Mouse (Mus musculus) small intestine, adult 2 months (tissue): Measurements from ENCODE around the gene Gne. TPM values are rescaled to one million over a fixed set of nuclear protein-coding genes. Genes with fewer than 3 reads are reported as not detected.

Experiments
- H3K27ac ChIP-seq: fragments of 200-500 bp; 2 replicates; pipeline ENCODE4 v1.5.1; 2012; ENCODE audit warnings: low read depth, low read length, control low read depth, inconsistent platforms; ENCODE audit not compliant: insufficient read depth
- H3K27me3 ChIP-seq: fragments of 200-500 bp; 2 replicates; pipeline ENCODE4 v1.6.1; 2012; ENCODE audit warnings: mild to moderate bottlenecking, moderate library complexity, low read length, inconsistent platforms; ENCODE audit not compliant: control insufficient read depth, insufficient read depth
- H3K36me3 ChIP-seq: fragments of 200-500 bp; 2 replicates; pipeline ENCODE4 v1.6.1; 2012; ENCODE audit warnings: mild to moderate bottlenecking, low read length, control low read depth, inconsistent platforms; ENCODE audit not compliant: control insufficient read depth, insufficient read depth
- H3K4me1 ChIP-seq: fragments of 200-500 bp; 2 replicates; pipeline ENCODE4 v1.6.1; 2012; ENCODE audit warnings: low read length, inconsistent platforms, mixed read lengths; ENCODE audit not compliant: control insufficient read depth, insufficient read depth, insufficient read length
- H3K4me3 ChIP-seq: fragments of 200-500 bp; 2 replicates; pipeline ENCODE4 v1.5.1; 2012; ENCODE audit warnings: low read depth, mild to moderate bottlenecking, control low read depth, inconsistent platforms, low read length, moderate library complexity
- CTCF ChIP-seq: fragments of 200-500 bp; IDR thresholded peaks from 2 replicates; pipeline ENCODE4 v1.5.1; 2012; ENCODE audit warnings: low read depth, mild to moderate bottlenecking, control low read depth, inconsistent platforms, low read length, moderate library complexity, mixed read lengths; ENCODE audit not compliant: insufficient replicate concordance, insufficient read length; ENCODE audit errors: extremely low read depth
- POLR2A ChIP-seq: fragments of 200-500 bp; IDR thresholded peaks from 2 replicates; pipeline ENCODE4 v1.6.1; 2012; ENCODE audit warnings: low read depth, mild to moderate bottlenecking, control low read depth, inconsistent platforms, low read length, moderate library complexity
- WGBS: fragments of 180-500 bp; shearing (Covaris S2); methylation state at CpG from one replicate; pipeline ENCODE4 v1.1.7; 2018; 5-methylcytosine and 5-hydroxymethylcytosine counted together
- polyA plus RNA-seq: library from polyadenylated mRNA; depleted of rRNA; stranded (reverse); fragments of >200 nt; gene quantifications from 2 replicates; pipeline ENCODE4 v1.2.3, GENCODE M21; 2012

Gene Gne
- polyA plus RNA-seq, 1 experiment, result 40.6 TPM

- H3K36me3 ChIP-seq, result no peaks in the 10 kb centered on the region
- peak overlapping the region; percentile 96 for H3K4me3 ChIP-seq
- peak overlapping the region; percentile 99 for H3K27ac ChIP-seq
- TF ChIP-seq POLR2A, result peak; percentile 60; the same call in 1 of the 2 replicates
- TF ChIP-seq CTCF, result no peak
- H3K27me3 ChIP-seq, result no peaks in the 10 kb centered on the region
- WGBS, result under 1% methylated on average over 70 of the region's 70 CpGs
- peaks cover 15% of the 10 kb centered on the region for H3K4me1 ChIP-seq
Observed at GRCm38 (mm10) chr4:44072146-44072872, 11.7 kb downstream of the Gne start.

DNA sequence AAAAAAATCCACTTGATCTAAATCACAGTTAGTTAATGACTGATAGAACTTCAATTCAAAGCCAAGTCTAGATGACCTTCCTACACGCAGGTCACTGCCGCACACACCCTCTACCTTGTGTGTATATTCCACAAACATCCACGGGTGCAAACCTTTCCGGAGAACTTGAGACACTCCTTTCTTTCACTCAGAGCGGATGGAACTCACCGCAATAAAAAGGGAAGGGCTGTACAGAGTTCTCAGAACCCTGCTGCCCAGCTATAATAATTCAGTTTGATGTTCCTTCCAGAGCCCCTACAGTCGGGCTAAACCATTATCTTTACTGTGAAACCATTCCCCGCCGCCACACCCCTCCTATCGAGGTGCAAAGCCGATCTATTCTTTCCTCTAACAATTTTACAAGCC, 12.2 kb downstream of the Gne start:
- Histone ChIP-seq H3K4me3 (peak overlapping the region; percentile 96), H3K27me3 (no peaks in the 10 kb centered on the region), H3K27ac (peak overlapping the region; percentile 99), H3K36me3 (no peaks in the 10 kb centered on the region), H3K4me1 (peaks cover 17% of the 10 kb centered on the region)
- WGBS, result under 1% methylated on average over 11 of the region's 11 CpGs
- TF ChIP-seq CTCF, result no peak
- TF ChIP-seq POLR2A, result no peak

- Histone ChIP-seq H3K27me3 (no peaks in the 10 kb centered on the region), H3K4me3 (peak overlapping the region; percentile 59), H3K36me3 (no peaks in the 10 kb centered on the region), H3K27ac (peak overlapping the region; percentile 64), H3K4me1 (peaks cover 19% of the 10 kb centered on the region)
- 27% methylated on average over 4 of the region's 4 CpGs for WGBS
- no peak for TF ChIP-seq POLR2A
Observed at GRCm38 (mm10) chr4:44070641-44071040, 13.3 kb downstream of the Gne start.

- peaks cover 19% of the 10 kb centered on the region for H3K4me1 ChIP-seq
- no peaks in the 10 kb centered on the region for H3K36me3 ChIP-seq
- H3K27me3 ChIP-seq, result no peaks in the 10 kb centered on the region
- TF ChIP-seq POLR2A, result no peak
- TF ChIP-seq CTCF, result no peak
- no peak overlapping the region for H3K4me3 ChIP-seq
- no peak overlapping the region for H3K27ac ChIP-seq
- WGBS, result 83% methylated on average over 4 of the region's 4 CpGs
Observed at GRCm38 (mm10) chr4:44069411-44069810, 14.6 kb downstream of the Gne start.

- 29% methylated on average over 9 of the region's 9 CpGs for WGBS
- no peak overlapping the region for H3K27ac ChIP-seq
- TF ChIP-seq CTCF, result no peak
- no peak for TF ChIP-seq POLR2A
Observed at GRCm38 (mm10) chr4:44068736-44069135, 15.2 kb downstream of the Gne start.

DNA sequence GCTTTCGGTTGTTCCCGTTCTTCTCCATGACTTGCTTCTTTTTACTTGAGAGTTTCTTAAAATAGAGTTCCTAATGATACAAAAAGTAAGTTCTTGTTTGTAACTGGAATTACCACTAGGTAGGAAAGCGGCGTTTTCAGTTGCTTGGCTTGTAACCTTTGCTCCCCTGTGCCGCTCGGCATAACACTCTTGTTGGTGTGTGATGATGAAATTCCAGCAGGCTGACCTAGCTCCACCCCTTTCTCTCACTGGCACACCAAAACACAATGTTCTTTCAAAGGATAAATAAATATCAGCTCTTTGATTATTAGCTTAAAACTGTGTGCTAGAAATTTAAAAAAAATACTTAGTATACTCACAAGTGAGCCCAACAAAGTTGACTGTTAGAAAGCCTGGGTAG, 17.1 kb downstream of the Gne start:
- H3K36me3 ChIP-seq, result peaks cover 10% of the 10 kb centered on the region
- 33% methylated on average over 6 of the region's 6 CpGs for WGBS
- H3K4me3 ChIP-seq, result peak overlapping the region; percentile 46
- H3K27ac ChIP-seq, result peak overlapping the region; percentile 10
- H3K27me3 ChIP-seq, result no peaks in the 10 kb centered on the region
- H3K4me1 ChIP-seq, result peaks cover 19% of the 10 kb centered on the region
- no peak for TF ChIP-seq CTCF
- no peak for TF ChIP-seq POLR2A

More at GRCm38 (mm10) chr4:44068736-44069135, 15.2 kb downstream of the Gne start:
- H3K4me1 ChIP-seq, result peaks cover 19% of the 10 kb centered on the region
- H3K36me3 ChIP-seq, result no peaks in the 10 kb centered on the region
- no peak overlapping the region for H3K4me3 ChIP-seq
- no peaks in the 10 kb centered on the region for H3K27me3 ChIP-seq

DNA sequence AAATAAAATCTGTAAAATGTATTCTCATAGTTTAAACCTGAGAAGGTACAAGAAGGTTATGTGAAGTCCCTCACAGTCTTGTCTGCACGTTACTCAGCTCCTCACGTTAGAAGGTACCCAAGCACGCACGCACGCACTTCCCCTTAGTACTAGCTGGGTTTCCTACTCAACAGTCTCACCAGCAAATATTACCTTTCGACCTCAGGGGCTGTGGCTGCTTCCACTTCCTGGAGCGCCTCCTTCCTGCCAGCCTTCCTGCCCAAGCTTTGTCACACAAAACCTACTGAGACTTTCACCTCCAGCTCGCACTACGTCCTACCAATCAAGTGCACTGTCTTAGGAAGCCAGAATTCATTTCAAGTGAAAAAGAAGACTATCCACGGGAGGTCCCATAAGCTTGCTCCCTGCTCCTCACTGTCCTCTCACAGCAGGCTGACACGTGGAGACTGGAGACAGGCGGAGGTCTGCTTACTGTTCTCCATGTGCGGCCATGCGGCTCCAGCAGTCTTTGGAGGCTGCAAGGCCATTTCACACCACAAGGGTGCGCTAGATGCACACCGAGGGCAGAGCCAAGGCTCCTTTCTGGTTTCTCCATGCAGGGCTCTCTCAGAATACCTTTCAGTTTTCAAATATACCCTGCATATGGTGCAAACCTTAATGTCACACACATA, 18.5 kb downstream of the Gne start:
- no peaks in the 10 kb centered on the region for H3K27me3 ChIP-seq
- WGBS, result 8% methylated on average over 16 of the region's 16 CpGs
- TF ChIP-seq POLR2A (no peak), CTCF (peak; percentile 99)

DNA sequence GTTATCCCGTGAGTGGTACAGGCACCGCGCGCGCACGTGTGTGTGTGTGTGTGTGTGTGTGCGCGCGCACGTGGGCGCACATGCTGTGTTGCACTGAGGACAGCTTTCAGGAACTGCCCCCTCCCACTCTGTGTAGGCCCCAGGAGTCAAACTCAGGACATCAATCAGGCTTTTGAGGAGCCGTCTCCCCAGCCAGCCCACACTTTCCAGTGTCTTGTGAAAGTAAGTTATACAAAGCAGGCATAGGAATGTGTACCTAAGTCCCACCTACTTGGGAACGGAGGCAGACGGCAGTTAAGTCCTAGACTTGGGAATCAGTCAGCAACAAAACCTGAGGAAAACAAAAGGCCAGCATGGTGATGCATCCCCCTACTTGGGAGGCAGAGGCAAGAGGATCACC, 21.2 kb downstream of the Gne start:
- no peak for TF ChIP-seq CTCF
- 92% methylated on average over 14 of the region's 14 CpGs for WGBS
- Histone ChIP-seq H3K36me3 (peaks cover 24% of the 10 kb centered on the region), H3K4me3 (no peak overlapping the region), H3K27me3 (no peaks in the 10 kb centered on the region), H3K27ac (no peak overlapping the region), H3K4me1 (peaks cover 8% of the 10 kb centered on the region)

More for the DNA sequence above, 18.5 kb downstream of the Gne start:
- peak overlapping the region; percentile 64 for H3K27ac ChIP-seq
- H3K4me3 ChIP-seq, result peak overlapping the region; percentile 51
- peaks cover 12% of the 10 kb centered on the region for H3K36me3 ChIP-seq
- peaks cover 17% of the 10 kb centered on the region for H3K4me1 ChIP-seq
